Mouse (Mus musculus): ENCODE results near the gene Gal3st2c. TPM values are rescaled to one million over a fixed set of nuclear protein-coding genes. Genes with fewer than 3 reads are reported as not detected.
"Not testable (repeated sequence)": the region's sequence is repeated elsewhere in the genome, so short reads cannot be mapped to it uniquely, and the experiment has no call there.

Gene Gal3st2c
- polyA plus RNA-seq, 1 experiment, result not detected

DNA sequence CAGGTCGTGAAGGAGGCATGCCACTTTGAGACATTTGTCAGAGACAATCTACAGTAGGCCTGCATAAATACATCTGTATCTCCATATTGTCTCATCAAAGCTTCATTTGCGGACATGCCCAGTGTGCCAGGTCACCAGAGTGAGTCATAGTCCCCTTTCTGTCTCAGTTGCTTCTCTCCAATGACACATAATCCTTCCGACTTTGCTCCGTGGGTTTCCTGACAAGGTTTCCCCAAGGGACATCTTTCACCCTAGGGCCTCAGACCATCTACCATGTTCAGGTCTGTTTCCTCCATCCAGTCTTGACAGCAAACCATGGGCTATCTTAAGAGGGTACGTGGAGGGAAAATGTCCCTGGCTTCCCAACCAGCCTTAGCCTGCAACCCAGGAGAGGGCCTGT is 60.8 kb downstream of the Gal3st2c start:
- Histone ChIP-seq H3K27ac (ENCODE audit: insufficient read depth, low read depth, low read length) (no peak overlapping the region), H3K4me1 (ENCODE audit: control insufficient read depth, insufficient read depth, low read length) (no peaks in the 10 kb centered on the region), H3K36me3 (ENCODE audit: control insufficient read depth, insufficient read depth, low read length) (no peaks in the 10 kb centered on the region), H3K27me3 (replicated peaks; ENCODE audit: control insufficient read depth, insufficient read depth, low read length) (no peaks in the 10 kb centered on the region), H3K4me3 (ENCODE audit: insufficient read depth, low read depth, low read length) (no peak overlapping the region)
- DNase-seq, result no peak
- WGBS, result 68% methylated on average over 5 of the region's 5 CpGs
- no peak for TF ChIP-seq POLR2A (IDR thresholded peaks at IDR 0.05; ENCODE audit: low read depth, low read length)
- no peak for TF ChIP-seq CTCF (conservative IDR thresholded peaks at IDR 0.05; ENCODE audit: insufficient read depth, insufficient read length, low read depth, low read length)

DNA sequence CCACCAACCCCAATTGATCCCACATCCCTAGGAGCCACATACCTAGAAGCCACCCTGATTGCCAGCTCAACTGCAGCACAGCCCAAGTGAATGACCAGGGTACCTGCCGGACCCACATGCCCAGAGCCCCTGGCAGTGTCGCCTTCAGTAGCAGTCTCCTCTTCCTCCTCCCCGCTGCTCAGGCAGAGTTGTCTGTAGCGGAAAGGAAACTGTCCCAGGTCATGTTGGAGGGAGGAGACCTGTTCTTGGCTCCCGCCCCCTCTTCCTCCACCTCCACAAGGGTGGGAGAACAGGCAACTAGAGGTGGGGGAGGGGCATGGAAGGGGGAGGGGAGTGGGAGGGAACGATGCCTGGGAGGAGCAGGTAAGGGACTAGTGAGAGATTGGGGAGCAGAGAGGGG is 62.1 kb downstream of the Gal3st2c start, which contains the start of gene Pdcd1:
Pdcd1 (minus strand) TSS at position 181 of the 400 bp plus-strand sequence.
- H3K27ac ChIP-seq (ENCODE audit: insufficient read depth, low read depth, low read length), result no peak within 1 kb of the TSS
- H3K4me1 ChIP-seq (ENCODE audit: control insufficient read depth, insufficient read depth, low read length), result no peaks in the 10 kb centered on the region
- no peaks in the 10 kb centered on the region for H3K36me3 ChIP-seq (ENCODE audit: control insufficient read depth, insufficient read depth, low read length)
- no peak for DNase-seq
- H3K4me3 ChIP-seq (ENCODE audit: insufficient read depth, low read depth, low read length), result no peak within 1 kb of the TSS
- no peaks in the 10 kb centered on the region for H3K27me3 ChIP-seq (replicated peaks; ENCODE audit: control insufficient read depth, insufficient read depth, low read length)
- no peak for TF ChIP-seq POLR2A (IDR thresholded peaks at IDR 0.05; ENCODE audit: low read depth, low read length)
- no peak for TF ChIP-seq CTCF (conservative IDR thresholded peaks at IDR 0.05; ENCODE audit: insufficient read depth, insufficient read length, low read depth, low read length)
- 47% methylated on average over 6 of the region's 6 CpGs for WGBS

DNA sequence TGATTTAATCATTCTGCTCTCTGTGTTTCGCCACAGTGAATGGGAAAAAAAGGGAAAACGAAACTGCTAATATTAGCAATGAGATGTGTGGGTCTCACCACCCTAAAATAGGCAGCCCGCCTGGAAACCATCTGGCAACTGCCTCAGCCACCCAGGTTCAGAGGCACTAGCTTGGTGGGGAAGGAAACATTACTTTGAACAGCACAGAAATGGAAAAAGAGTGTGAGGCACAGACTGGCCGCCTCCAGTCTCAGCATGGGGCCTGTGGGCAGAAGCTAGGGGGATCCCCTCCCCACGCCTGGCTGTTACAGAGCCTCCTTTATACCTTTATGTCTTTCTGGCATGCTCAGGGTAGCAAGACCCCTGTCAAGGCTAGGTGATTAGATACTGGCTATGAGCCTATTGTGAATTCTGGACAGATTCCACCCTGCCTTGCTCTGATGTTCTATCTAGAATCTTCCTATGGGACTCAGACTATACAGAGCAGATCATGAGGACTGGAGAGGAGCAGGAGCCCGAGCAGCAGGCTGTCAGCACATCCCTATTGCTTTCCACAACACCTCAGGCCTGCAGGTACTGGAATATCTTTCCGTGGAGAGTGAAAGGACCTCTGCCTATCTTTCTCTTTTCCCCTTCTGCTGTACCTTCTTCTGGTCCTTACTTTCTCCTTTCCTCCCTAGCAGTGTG is 63.4 kb downstream of the Gal3st2c start:
- Histone ChIP-seq H3K4me1 (ENCODE audit: control insufficient read depth, insufficient read depth, low read length) (no peaks in the 10 kb centered on the region), H3K4me3 (ENCODE audit: insufficient read depth, low read depth, low read length) (no peak overlapping the region), H3K27ac (ENCODE audit: insufficient read depth, low read depth, low read length) (no peak overlapping the region), H3K36me3 (ENCODE audit: control insufficient read depth, insufficient read depth, low read length) (no peaks in the 10 kb centered on the region), H3K27me3 (replicated peaks; ENCODE audit: control insufficient read depth, insufficient read depth, low read length) (no peaks in the 10 kb centered on the region)
- TF ChIP-seq CTCF (conservative IDR thresholded peaks at IDR 0.05; ENCODE audit: insufficient read depth, insufficient read length, low read depth, low read length) (no peak), POLR2A (IDR thresholded peaks at IDR 0.05; ENCODE audit: low read depth, low read length) (no peak)
- no peak for DNase-seq
- WGBS, result 82% methylated on average over 7 of the region's 7 CpGs

DNA sequence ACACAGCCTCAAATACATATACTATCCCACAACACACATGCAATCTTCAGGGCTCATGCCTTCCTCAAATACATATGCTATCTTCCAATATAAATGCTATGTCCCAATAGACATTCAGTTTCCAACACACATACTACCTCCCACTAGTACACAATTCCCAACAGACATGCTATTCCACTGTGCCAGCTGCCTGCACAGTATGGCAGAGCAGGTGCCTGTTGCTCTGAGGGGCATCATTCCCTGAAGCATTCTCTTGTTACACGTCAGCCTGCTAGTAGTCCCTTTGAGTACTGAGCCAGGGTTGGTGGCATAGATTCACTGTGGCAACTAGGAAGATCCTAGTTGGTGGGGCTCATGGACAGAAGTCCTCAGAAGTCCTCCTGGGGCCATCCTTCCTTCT is 64.2 kb downstream of the Gal3st2c start:
- WGBS, result 82% methylated on average over 1 of the region's 1 CpGs

DNA sequence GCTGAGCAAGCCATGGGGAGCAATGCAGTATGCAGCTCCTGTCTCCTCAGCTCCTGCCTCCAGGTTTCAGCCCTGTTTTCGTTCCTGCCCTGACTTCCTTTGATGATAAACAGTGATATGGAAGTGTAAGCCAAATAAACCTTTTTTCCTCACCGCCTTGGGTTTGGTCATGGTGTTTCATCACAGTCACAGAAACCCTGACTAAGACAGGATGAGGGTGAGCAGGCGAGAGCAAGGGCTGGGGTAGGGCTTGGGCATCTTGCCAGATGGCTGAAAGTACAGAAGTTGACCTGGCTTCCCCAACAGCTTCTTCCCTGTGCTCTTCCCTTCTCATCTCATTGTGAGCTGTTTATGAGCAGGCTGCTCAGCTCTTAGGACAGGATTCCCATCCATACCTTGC is 65.7 kb downstream of the Gal3st2c start:
- DNase-seq, result no peak
- TF ChIP-seq POLR2A (IDR thresholded peaks at IDR 0.05; ENCODE audit: low read depth, low read length), result no peak
- TF ChIP-seq CTCF (conservative IDR thresholded peaks at IDR 0.05; ENCODE audit: insufficient read depth, insufficient read length, low read depth, low read length), result no peak
- Histone ChIP-seq H3K36me3 (ENCODE audit: control insufficient read depth, insufficient read depth, low read length) (no peaks in the 10 kb centered on the region), H3K4me3 (ENCODE audit: insufficient read depth, low read depth, low read length) (no peak overlapping the region), H3K27ac (ENCODE audit: insufficient read depth, low read depth, low read length) (no peak overlapping the region), H3K4me1 (ENCODE audit: control insufficient read depth, insufficient read depth, low read length) (no peaks in the 10 kb centered on the region), H3K27me3 (replicated peaks; ENCODE audit: control insufficient read depth, insufficient read depth, low read length) (no peaks in the 10 kb centered on the region)
- WGBS, result 51% methylated on average over 3 of the region's 3 CpGs

More for the DNA sequence above, 64.2 kb downstream of the Gal3st2c start:
- TF ChIP-seq CTCF (conservative IDR thresholded peaks at IDR 0.05; ENCODE audit: insufficient read depth, insufficient read length, low read depth, low read length), result no peak
- no peak for TF ChIP-seq POLR2A (IDR thresholded peaks at IDR 0.05; ENCODE audit: low read depth, low read length)
- no peaks in the 10 kb centered on the region for H3K4me1 ChIP-seq (ENCODE audit: control insufficient read depth, insufficient read depth, low read length)
- no peak overlapping the region for H3K27ac ChIP-seq (ENCODE audit: insufficient read depth, low read depth, low read length)
- no peaks in the 10 kb centered on the region for H3K36me3 ChIP-seq (ENCODE audit: control insufficient read depth, insufficient read depth, low read length)
- H3K27me3 ChIP-seq (replicated peaks; ENCODE audit: control insufficient read depth, insufficient read depth, low read length), result no peaks in the 10 kb centered on the region
- DNase-seq, result no peak
- no peak overlapping the region for H3K4me3 ChIP-seq (ENCODE audit: insufficient read depth, low read depth, low read length)

DNA sequence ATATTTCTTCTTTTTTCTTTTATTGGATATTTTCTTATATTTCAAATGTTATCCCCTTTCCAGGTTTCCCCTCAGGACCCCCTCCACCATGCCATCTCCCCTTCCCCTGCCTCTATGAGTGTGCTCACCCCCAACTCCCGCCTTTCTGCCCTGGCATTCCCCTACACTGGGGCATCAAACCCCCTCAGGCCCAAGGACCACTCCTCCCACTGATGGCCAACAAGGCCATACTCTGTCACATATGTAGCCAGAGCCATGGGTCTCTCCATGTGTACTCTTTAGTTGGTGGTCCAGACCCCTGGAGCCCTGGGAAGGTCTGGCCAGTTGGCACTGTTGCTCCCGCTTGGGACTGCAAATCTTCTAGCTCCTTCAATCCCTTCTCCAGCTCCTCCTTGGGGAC is 67.1 kb downstream of the Gal3st2c start:
- Histone ChIP-seq H3K27me3 (replicated peaks; ENCODE audit: control insufficient read depth, insufficient read depth, low read length) (no peaks in the 10 kb centered on the region), H3K36me3 (ENCODE audit: control insufficient read depth, insufficient read depth, low read length) (no peaks in the 10 kb centered on the region), H3K27ac (ENCODE audit: insufficient read depth, low read depth, low read length) (no peak overlapping the region), H3K4me3 (ENCODE audit: insufficient read depth, low read depth, low read length) (no peak overlapping the region), H3K4me1 (ENCODE audit: control insufficient read depth, insufficient read depth, low read length) (no peaks in the 10 kb centered on the region)
- WGBS, result 92% methylated on average over 2 of the region's 2 CpGs
- TF ChIP-seq POLR2A (IDR thresholded peaks at IDR 0.05; ENCODE audit: low read depth, low read length), result no peak
- TF ChIP-seq CTCF (conservative IDR thresholded peaks at IDR 0.05; ENCODE audit: insufficient read depth, insufficient read length, low read depth, low read length), result no peak
- DNase-seq, result no peak

DNA sequence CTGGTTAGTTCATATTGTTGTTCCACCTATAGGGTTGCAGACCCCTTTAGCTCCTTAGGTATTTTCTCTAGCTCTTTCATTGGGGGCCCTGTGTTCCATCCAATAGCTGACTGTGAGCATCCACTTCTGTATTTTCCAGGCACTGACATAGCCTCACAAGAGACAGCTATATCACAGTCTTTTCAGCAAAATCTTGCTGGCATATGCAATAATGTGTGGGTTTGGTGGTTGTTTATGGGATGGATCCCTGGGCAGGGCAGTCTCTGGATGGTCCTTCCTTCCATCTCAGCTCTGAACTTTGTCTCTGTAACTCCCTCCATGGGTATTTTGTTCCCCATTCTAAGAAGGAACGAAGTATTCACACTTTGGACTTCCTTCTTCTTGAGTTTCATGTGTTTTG is 68.0 kb downstream of the Gal3st2c start:
- not testable (repeated sequence) for H3K36me3 ChIP-seq (ENCODE audit: control insufficient read depth, insufficient read depth, low read length); H3K27me3 ChIP-seq (replicated peaks; ENCODE audit: control insufficient read depth, insufficient read depth, low read length); H3K4me3 ChIP-seq (ENCODE audit: insufficient read depth, low read depth, low read length); H3K27ac ChIP-seq (ENCODE audit: insufficient read depth, low read depth, low read length); H3K4me1 ChIP-seq (ENCODE audit: control insufficient read depth, insufficient read depth, low read length)
- DNase-seq, result peak; percentile 4
- 69% methylated on average over 1 of the region's 1 CpGs for whole genome bisulfite sequencing

Other genes starting within 250 kb of the Gal3st2c start
- gene Atg4b, start 239.0 kb upstream of the Gal3st2c start, polyA plus RNA-seq (2012; rRNA removed), result 43.7 and 46.3 TPM in 2 replicates
- 181 and 226 TPM in 2 replicates for gene Thap4, start 235.6 kb upstream of the Gal3st2c start, polyA plus RNA-seq (2012; rRNA removed)
- gene Dtymk, start 188.6 kb upstream of the Gal3st2c start, polyA plus RNA-seq (2012; rRNA removed), result 34.7 and 36.7 TPM in 2 replicates
- 6.0 and 6.4 TPM in 2 replicates for gene Ing5, start 186.5 kb upstream of the Gal3st2c start, polyA plus RNA-seq (2012; rRNA removed)
- gene D2hgdh, start 165.6 kb upstream of the Gal3st2c start, polyA plus RNA-seq (2012; rRNA removed), result 39.4 and 44.1 TPM in 2 replicates
- 0.08 and 0.19 TPM in 2 replicates for gene Gal3st2, start 129.2 kb upstream of the Gal3st2c start, polyA plus RNA-seq (2012; rRNA removed)
- 0.75 TPM in 1 of 2 replicates, not detected in the other for gene Gal3st2b, start 72.2 kb upstream of the Gal3st2c start, polyA plus RNA-seq (2012; rRNA removed)
- gene Neu4, start 29.9 kb downstream of the Gal3st2c start, polyA plus RNA-seq (2012; rRNA removed), result not detected in 2 replicates
- 0.08 and 0.45 TPM in 2 replicates for gene Pdcd1, start 62.0 kb downstream of the Gal3st2c start, polyA plus RNA-seq (2012; rRNA removed)